Mouse (Mus musculus): Measurements from ENCODE around the gene Srf. TPM values are rescaled to one million over a fixed set of nuclear protein-coding genes. Genes with fewer than 3 reads are reported as not detected.

Gene Srf
- polyA plus RNA-seq, 1 experiment, result 114 TPM

DNA sequence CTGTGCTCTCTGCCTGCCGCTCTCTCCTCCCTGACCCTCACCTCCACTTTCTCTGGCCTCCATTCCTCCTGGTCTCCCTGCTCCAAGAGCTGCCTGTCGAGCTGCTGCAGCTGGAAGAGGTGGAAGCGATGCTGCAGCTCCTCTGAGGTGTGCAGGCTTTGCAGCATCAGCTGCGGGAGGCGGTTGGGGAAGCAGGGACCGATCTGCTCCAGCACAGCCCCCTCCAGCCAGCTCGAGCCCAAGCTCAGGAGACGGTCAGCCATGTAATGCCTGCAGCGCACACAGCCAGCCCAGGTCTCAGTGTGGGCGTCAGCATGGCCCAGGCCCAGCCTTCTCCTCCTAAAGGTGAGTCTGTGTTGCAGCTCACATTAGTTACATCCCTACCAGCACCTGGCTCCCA lies 36.0 kb downstream of the Srf start:
- no peak for DNase-seq (ENCODE audit: low read depth)

DNA sequence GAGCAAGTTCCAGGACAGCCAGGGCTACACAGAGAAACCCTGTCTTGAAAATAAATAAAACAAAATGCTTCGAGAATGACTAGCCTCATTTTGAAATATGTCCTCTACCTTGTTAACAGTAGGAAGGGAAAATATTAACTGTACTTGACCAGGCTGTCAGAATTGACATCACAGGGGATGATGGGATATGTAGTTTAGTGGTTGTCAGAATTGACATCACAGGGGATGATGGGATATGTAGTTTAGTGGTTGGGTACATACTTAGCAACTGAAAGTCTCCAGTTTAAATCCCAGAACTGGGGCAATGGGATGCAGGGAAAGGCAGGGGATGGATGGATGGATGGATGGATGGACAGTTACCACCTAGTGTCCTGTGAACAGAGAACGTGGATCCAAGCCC lies 42.6 kb downstream of the Srf start:
- DNase-seq (ENCODE audit: low read depth), result no peak

DNA sequence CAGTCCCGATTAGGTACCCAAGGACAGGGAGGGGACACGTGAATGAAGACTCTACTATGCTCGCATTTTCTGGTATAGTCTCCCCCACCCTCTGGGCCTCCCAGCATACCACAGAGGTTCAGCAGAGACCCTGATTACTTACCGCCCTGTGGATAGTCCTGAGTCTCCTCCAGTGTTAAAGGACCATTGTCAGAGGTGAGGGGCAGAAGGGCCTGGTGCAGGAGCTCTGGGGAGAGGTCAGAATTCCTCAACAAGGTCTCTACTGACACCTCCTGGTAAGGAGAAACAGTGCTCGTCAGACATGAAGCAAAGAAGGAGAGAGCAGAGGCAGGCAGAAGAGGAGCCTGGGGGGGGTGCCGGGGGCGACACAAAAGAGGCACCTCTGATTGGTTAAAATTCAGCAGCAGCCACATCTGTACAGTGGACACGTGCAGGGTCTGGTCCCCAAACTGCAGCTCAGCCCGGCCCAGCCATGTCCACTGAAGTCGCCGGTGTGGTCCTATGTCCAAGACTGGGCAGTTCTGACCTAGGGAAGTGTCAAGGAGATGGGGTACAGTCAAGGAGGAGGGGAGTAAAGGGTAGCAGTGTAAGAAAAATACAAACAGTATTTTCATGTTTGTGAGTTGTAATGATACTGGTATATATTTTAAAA lies 44.8 kb downstream of the Srf start:
- DNase-seq (ENCODE audit: low read depth), result no peak

DNA sequence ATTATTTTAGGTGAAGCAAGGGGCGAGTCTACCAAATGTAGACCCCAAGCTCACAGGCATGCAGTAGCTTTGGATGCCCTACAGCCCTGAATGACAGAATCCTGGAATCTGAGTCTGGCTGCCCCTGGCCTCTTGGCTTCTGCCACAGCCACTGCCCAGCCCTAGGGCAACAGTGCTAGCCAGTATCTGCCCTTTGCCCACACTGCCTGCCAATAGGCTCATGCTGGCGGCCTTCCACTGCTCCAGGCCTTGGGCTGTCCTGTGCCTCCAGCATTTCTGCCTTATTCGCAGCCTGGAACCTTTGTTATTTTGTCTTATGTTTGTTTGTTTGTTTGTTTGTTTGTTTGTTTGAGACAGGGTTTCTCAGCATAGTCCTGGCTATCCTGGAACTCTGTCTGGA lies 50.4 kb downstream of the Srf start:
- DNase-seq (ENCODE audit: low read depth), result no peak

DNA sequence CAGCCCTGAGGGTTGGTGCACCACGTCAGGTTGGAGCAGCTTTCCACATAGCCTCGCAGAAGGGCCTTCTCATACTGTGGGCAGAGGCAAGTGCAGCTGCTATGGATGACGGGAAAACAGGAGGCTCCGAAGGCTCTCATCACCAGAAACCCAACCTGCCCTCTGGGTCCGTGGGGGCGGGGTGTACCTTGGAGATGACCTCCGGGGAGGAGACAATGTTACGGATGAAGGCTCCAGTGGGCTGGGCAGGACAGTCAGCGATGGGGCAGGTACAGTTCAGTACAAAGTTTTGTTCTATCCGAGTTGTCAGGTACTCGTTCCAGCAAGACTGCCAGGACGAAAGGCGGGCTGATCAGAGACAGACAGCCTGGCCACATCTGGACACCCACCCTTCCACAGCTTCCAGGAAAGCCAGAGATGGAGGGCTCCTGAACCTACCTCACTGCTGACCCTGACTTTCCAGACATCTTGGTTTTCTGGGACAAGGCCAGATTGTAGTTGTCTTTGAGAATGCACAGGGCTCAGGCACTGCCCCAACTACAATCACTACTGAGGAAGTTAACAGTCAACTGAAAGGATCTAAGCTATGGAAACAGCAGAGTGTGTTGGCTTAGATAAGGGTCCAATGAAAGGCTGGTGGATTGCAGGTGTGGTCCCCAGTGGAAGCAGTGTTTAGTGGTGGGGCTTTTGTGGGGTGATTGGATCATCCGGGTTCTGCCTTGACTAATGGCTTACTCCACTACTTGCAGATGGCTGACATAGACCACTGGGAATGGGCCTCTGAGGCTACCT lies 51.9 kb downstream of the Srf start:
- no peak for DNase-seq (ENCODE audit: low read depth)

DNA sequence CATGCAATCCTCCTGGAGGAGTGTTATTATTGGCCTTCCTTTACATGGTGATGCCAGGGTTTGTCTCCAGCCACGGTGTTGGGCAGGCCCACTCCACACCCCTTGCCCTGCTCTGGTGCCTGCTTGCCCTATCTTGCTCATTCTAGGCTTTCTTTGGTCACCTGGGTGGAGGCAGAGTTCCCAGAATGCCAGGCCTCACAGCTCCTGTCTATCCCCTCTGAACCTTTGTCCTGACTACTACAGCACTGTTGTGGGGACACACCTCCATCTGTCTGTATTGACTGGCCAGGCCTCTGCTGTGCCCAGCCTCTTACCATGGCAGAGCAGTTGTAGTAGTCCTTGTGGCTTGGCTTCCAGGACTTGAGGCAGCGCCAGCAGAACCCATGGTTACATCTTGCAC lies 53.2 kb downstream of the Srf start:
- no peak for DNase-seq (ENCODE audit: low read depth)

Other genes with a start within 250 kb of the Srf start
- 11.8 and 13.8 TPM in 2 replicates for gene Abcc10, start 227.8 kb downstream of the Srf start, polyA plus RNA-seq (2012; rRNA removed)
- 11.6 and 13.4 TPM in 2 replicates for gene Zfp318, start 172.4 kb downstream of the Srf start, polyA plus RNA-seq (2012; rRNA removed)
- gene Crip3, start 127.2 kb downstream of the Srf start, polyA plus RNA-seq (2012; rRNA removed), result 0.92 and 1.1 TPM in 2 replicates
- 0.10 TPM in 1 of 2 replicates, not detected in the other for gene Slc22a7, start 117.7 kb downstream of the Srf start, polyA plus RNA-seq (2012; rRNA removed)
- 0.43 and 0.56 TPM in 2 replicates for gene Ttbk1, start 68.5 kb downstream of the Srf start, polyA plus RNA-seq (2012; rRNA removed)
- 1.4 and 3.4 TPM in 2 replicates for gene Dnph1, start 59.5 kb downstream of the Srf start, polyA plus RNA-seq (2012; rRNA removed)
- gene Cul9, start 9.8 kb downstream of the Srf start, polyA plus RNA-seq (2012; rRNA removed), result 29.7 and 30.8 TPM in 2 replicates
- gene Ptk7, start 73.3 kb upstream of the Srf start, polyA plus RNA-seq (2012; rRNA removed), result 15.7 and 22.4 TPM in 2 replicates
- 20.2 and 20.7 TPM in 2 replicates for gene Klc4, start 89.8 kb upstream of the Srf start, polyA plus RNA-seq (2012; rRNA removed)
- gene Mrpl2, start 90.1 kb upstream of the Srf start, polyA plus RNA-seq (2012; rRNA removed), result 60.3 and 67.8 TPM in 2 replicates
- 42.4 and 51.2 TPM in 2 replicates for gene Cul7, start 94.2 kb upstream of the Srf start, polyA plus RNA-seq (2012; rRNA removed)
- gene Rrp36, start 118.2 kb upstream of the Srf start, polyA plus RNA-seq (2012; rRNA removed), result 32.6 and 33.5 TPM in 2 replicates
- 82.6 and 97.0 TPM in 2 replicates for gene Mea1, start 122.6 kb upstream of the Srf start, polyA plus RNA-seq (2012; rRNA removed)
- gene Klhdc3, start 124.7 kb upstream of the Srf start, polyA plus RNA-seq (2012; rRNA removed), result 82.4 and 83.9 TPM in 2 replicates
- 44.3 and 44.5 TPM in 2 replicates for gene Ppp2r5d, start 148.9 kb upstream of the Srf start, polyA plus RNA-seq (2012; rRNA removed)
- 39.0 and 42.4 TPM in 2 replicates for gene Pex6, start 155.3 kb upstream of the Srf start, polyA plus RNA-seq (2012; rRNA removed)
- gene Gnmt, start 173.0 kb upstream of the Srf start, polyA plus RNA-seq (2012; rRNA removed), result 12.3 and 16.7 TPM in 2 replicates
- 59.9 and 60.0 TPM in 2 replicates for gene Cnpy3, start 196.0 kb upstream of the Srf start, polyA plus RNA-seq (2012; rRNA removed)
- gene Ptcra, start 207.5 kb upstream of the Srf start, polyA plus RNA-seq (2012; rRNA removed), result not detected in 2 replicates
- 177 and 185 TPM in 2 replicates for gene 2310039H08Rik, start 216.5 kb upstream of the Srf start, polyA plus RNA-seq (2012; rRNA removed)
- 21.7 and 27.0 TPM in 2 replicates for gene Rpl7l1, start 226.5 kb upstream of the Srf start, polyA plus RNA-seq (2012; rRNA removed)